Mouse (Mus musculus): ENCODE results near the gene Asb18.

- TF ChIP-seq POLR2A (IDR thresholded peaks at IDR 0.05; ENCODE audit: insufficient read depth, low read depth, low read length) (no peak), CTCF (IDR thresholded peaks at IDR 0.05; ENCODE audit: insufficient read depth, low read depth, low read length) (no peak)
Measured at GRCm38 (mm10) chr1:90012850-90013249, 1.6 kb downstream of the Asb18 start.

Measured in olfactory bulb, adult 2 months (tissue).